In the genomic region with DNA sequence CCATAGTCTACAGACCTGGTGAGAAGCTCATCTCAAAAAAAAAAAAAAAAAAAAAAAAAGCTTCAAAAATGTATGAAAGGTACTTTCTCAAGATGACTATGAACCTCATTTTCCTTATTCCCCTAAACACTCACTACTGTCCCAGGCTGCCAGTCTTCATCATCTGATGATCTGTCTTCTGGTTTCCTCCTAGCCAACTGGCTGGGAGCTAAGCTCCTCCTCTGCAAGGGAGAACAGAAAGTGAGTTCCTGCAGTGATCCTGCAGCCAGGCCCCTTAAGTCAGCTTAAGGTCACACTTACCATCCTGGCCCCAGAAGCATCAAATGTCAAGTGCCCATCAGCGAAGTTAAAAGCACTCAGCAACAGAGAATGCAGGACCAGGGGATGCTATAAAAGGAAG, we compare ENCODE assay signal across 8 mouse cellular contexts. TPM values are rescaled to one million over a fixed set of nuclear protein-coding genes. Genes with fewer than 3 reads are reported as not detected.
DNase-seq lines count a peak whose midpoint lies in the region; ATAC-seq and TF ChIP-seq lines count a peak whose summit lies in the region.

No protein-coding gene starts in this region.

- no peaks in the 10 kb centered on the region for H3K9me3 ChIP-seq in heart, embryonic 16.5 days (replicated peaks; ENCODE audit: control insufficient read depth, low read length)
- H3K9me3 ChIP-seq in embryonic facial prominence, embryonic 10.5 days, result no peaks in the 10 kb centered on the region
- no peaks in the 10 kb centered on the region for H3K9me3 ChIP-seq in intestine, embryonic 15.5 days
- no peaks in the 10 kb centered on the region for H3K9me3 ChIP-seq in midbrain, postnatal 0 days (ENCODE audit: low read length)

- no peak for DNase-seq in heart, adult 9 months (ENCODE audit: low spot score in 2 of 2)
- no peak for DNase-seq in embryonic facial prominence, embryonic 10.5 days (ENCODE audit: low spot score)
- no peak for DNase-seq in midbrain, postnatal 0 days (ENCODE audit: low spot score)
- DNase-seq in urinary bladder, postnatal 14 days (ENCODE audit: low spot score), result no peak
- no peak for DNase-seq in urinary bladder, adult 2 months (ENCODE audit: low spot score)
- DNase-seq in cerebellum, adult 9-10 months, result no peak

- peak overlapping the region; percentile 80 for H3K9ac ChIP-seq in heart, embryonic 16.5 days (ENCODE audit: low read length)
- peak overlapping the region; percentile 55 for H3K9ac ChIP-seq in intestine, embryonic 15.5 days
- H3K9ac ChIP-seq in midbrain, postnatal 0 days (replicated peaks; ENCODE audit: low read length, poor library complexity, severe bottlenecking), result no peak overlapping the region

- H3K4me3 ChIP-seq in heart, embryonic 16.5 days (ENCODE audit: low read length), result peak overlapping the region; percentile 78
- peak overlapping the region; percentile 80 for H3K4me3 ChIP-seq in embryonic facial prominence, embryonic 10.5 days
- peak overlapping the region; percentile 47 for H3K4me3 ChIP-seq in intestine, embryonic 15.5 days (replicated peaks)
- peak overlapping the region; percentile 53 for H3K4me3 ChIP-seq in midbrain, postnatal 0 days (ENCODE audit: low read depth, low read length)

- no peak for ATAC-seq in heart, embryonic 16.5 days (replicated peaks; ENCODE audit: extremely low read depth, insufficient read depth, low FRiP score)
- ATAC-seq in intestine, embryonic 15.5 days, result peak; percentile 9; the same call in 1 of the 2 replicates
- ATAC-seq in midbrain, postnatal 0 days (ENCODE audit: low FRiP score), result no peak

- H3K4me1 ChIP-seq in heart, embryonic 16.5 days (ENCODE audit: control insufficient read depth, insufficient read depth, low read length), result peaks cover 15% of the 10 kb centered on the region
- peaks cover 27% of the 10 kb centered on the region for H3K4me1 ChIP-seq in embryonic facial prominence, embryonic 10.5 days
- peaks cover 8% of the 10 kb centered on the region for H3K4me1 ChIP-seq in intestine, embryonic 15.5 days (replicated peaks)
- H3K4me1 ChIP-seq in midbrain, postnatal 0 days (ENCODE audit: insufficient read depth, low read length), result 0 out of 2 replicates have a peak, but pooled peaks cover 4% of the 10 kb centered on the region

- 0% methylated on average over 1 of the region's 1 CpGs for WGBS in heart, embryonic 16.5 days
- 1% methylated on average over 1 of the region's 1 CpGs for WGBS in embryonic facial prominence, embryonic 10.5 days
- WGBS in intestine, embryonic 15.5 days, result 5% methylated on average over 1 of the region's 1 CpGs
- 3% methylated on average over 1 of the region's 1 CpGs for WGBS in midbrain, postnatal 0 days

- no peak overlapping the region for H3K27ac ChIP-seq in heart, embryonic 16.5 days (ENCODE audit: low read length)
- peak overlapping the region; percentile 82 for H3K27ac ChIP-seq in embryonic facial prominence, embryonic 10.5 days (replicated peaks)
- H3K27ac ChIP-seq in intestine, embryonic 15.5 days, result peak overlapping the region; percentile 6; the same call in 1 of the 2 replicates
- no peak overlapping the region for H3K27ac ChIP-seq in midbrain, postnatal 0 days (ENCODE audit: low read depth, low read length)

- H3K36me3 ChIP-seq in heart, embryonic 16.5 days (ENCODE audit: control insufficient read depth, insufficient read depth), result no peaks in the 10 kb centered on the region
- peaks cover 35% of the 10 kb centered on the region for H3K36me3 ChIP-seq in embryonic facial prominence, embryonic 10.5 days (replicated peaks)
- H3K36me3 ChIP-seq in intestine, embryonic 15.5 days, result no peaks in the 10 kb centered on the region
- H3K36me3 ChIP-seq in midbrain, postnatal 0 days (ENCODE audit: insufficient read depth, low read length), result no peaks in the 10 kb centered on the region

- TF ChIP-seq CTCF in midbrain, postnatal 0 days (IDR thresholded peaks at IDR 0.05), result no peak

- H3K27me3 ChIP-seq in heart, embryonic 16.5 days (ENCODE audit: control insufficient read depth, insufficient read depth, low read length), result no peaks in the 10 kb centered on the region
- H3K27me3 ChIP-seq in embryonic facial prominence, embryonic 10.5 days (replicated peaks; ENCODE audit: low read depth, poor library complexity, severe bottlenecking), result no peaks in the 10 kb centered on the region
- no peaks in the 10 kb centered on the region for H3K27me3 ChIP-seq in intestine, embryonic 15.5 days (replicated peaks)
- no peaks in the 10 kb centered on the region for H3K27me3 ChIP-seq in midbrain, postnatal 0 days (ENCODE audit: insufficient read depth, low read length)

- peak overlapping the region; percentile 82 for H3K4me2 ChIP-seq in heart, embryonic 16.5 days (ENCODE audit: low read depth, low read length)
- peak overlapping the region; percentile 67 for H3K4me2 ChIP-seq in intestine, embryonic 15.5 days (replicated peaks)
- peak overlapping the region; percentile 63 for H3K4me2 ChIP-seq in midbrain, postnatal 0 days (ENCODE audit: low read depth, low read length, poor library complexity, severe bottlenecking)

RNA-seq across cellular contexts. Expression of a gene that starts 0.7 kb away (rescaled TPM):
- 18.5 and 20.2 TPM in 2 replicates for polyA plus RNA-seq in heart, embryonic 16.5 days (2015; fragmentation: Nextera tagmentation; extraction: Ambion mirVana)
- 77.2 and 81.1 TPM in 2 replicates for polyA plus RNA-seq in embryonic facial prominence, embryonic 10.5 days (2016; fragmentation: Nextera tagmentation; extraction: Ambion mirVana)
- 26.7 and 27.1 TPM in 2 replicates for polyA plus RNA-seq in intestine, embryonic 15.5 days (2015; fragmentation: Nextera tagmentation; extraction: Ambion mirVana)
- 1.9 and 3.0 TPM in 2 replicates for total RNA-seq in midbrain, postnatal 0 days (2014; rRNA removed)
- 2.4 and 2.5 TPM in 2 replicates for polyA plus RNA-seq in midbrain, postnatal 0 days (2015; fragmentation: Nextera tagmentation; extraction: Ambion mirVana)
- 1.1 and 1.3 TPM in 2 replicates for polyA plus RNA-seq in urinary bladder, adult 2 months (2012; rRNA removed)

RNA-seq across cellular contexts. Expression of a gene that starts 0.9 kb away (rescaled TPM):
- 60.2 and 68.8 TPM in 2 replicates for polyA plus RNA-seq in heart, embryonic 16.5 days (2015; fragmentation: Nextera tagmentation; extraction: Ambion mirVana)
- polyA plus RNA-seq in embryonic facial prominence, embryonic 10.5 days (2016; fragmentation: Nextera tagmentation; extraction: Ambion mirVana), result 57.6 and 61.4 TPM in 2 replicates
- polyA plus RNA-seq in intestine, embryonic 15.5 days (2015; fragmentation: Nextera tagmentation; extraction: Ambion mirVana), result 45.8 and 48.0 TPM in 2 replicates
- 78.5 and 80.9 TPM in 2 replicates for total RNA-seq in midbrain, postnatal 0 days (2014; rRNA removed)
- 58.1 and 61.9 TPM in 2 replicates for polyA plus RNA-seq in midbrain, postnatal 0 days (2015; fragmentation: Nextera tagmentation; extraction: Ambion mirVana)
- polyA plus RNA-seq in urinary bladder, adult 2 months (2012; rRNA removed), result 62.6 and 72.7 TPM in 2 replicates

RNA-seq across cellular contexts. Expression of a gene that starts 28.4 kb away (rescaled TPM):
- 2.3 and 2.9 TPM in 2 replicates for polyA plus RNA-seq in heart, embryonic 16.5 days (2015; fragmentation: Nextera tagmentation; extraction: Ambion mirVana)
- 1.7 and 2.2 TPM in 2 replicates for polyA plus RNA-seq in embryonic facial prominence, embryonic 10.5 days (2016; fragmentation: Nextera tagmentation; extraction: Ambion mirVana)
- 1.5 and 1.6 TPM in 2 replicates for polyA plus RNA-seq in intestine, embryonic 15.5 days (2015; fragmentation: Nextera tagmentation; extraction: Ambion mirVana)
- total RNA-seq in midbrain, postnatal 0 days (2014; rRNA removed), result 5.2 and 5.6 TPM in 2 replicates
- 2.4 and 2.6 TPM in 2 replicates for polyA plus RNA-seq in midbrain, postnatal 0 days (2015; fragmentation: Nextera tagmentation; extraction: Ambion mirVana)
- 3.9 and 4.5 TPM in 2 replicates for polyA plus RNA-seq in urinary bladder, adult 2 months (2012; rRNA removed)

RNA-seq across cellular contexts. Expression of a gene that starts 44.6 kb away (rescaled TPM):
- 1.9 and 3.2 TPM in 2 replicates for polyA plus RNA-seq in heart, embryonic 16.5 days (2015; fragmentation: Nextera tagmentation; extraction: Ambion mirVana)
- 0.11 and 0.24 TPM in 2 replicates for polyA plus RNA-seq in embryonic facial prominence, embryonic 10.5 days (2016; fragmentation: Nextera tagmentation; extraction: Ambion mirVana)
- 35.7 and 43.6 TPM in 2 replicates for polyA plus RNA-seq in intestine, embryonic 15.5 days (2015; fragmentation: Nextera tagmentation; extraction: Ambion mirVana)
- total RNA-seq in midbrain, postnatal 0 days (2014; rRNA removed), result 0.57 and 0.77 TPM in 2 replicates
- polyA plus RNA-seq in midbrain, postnatal 0 days (2015; fragmentation: Nextera tagmentation; extraction: Ambion mirVana), result 0.26 and 0.31 TPM in 2 replicates
- polyA plus RNA-seq in urinary bladder, adult 2 months (2012; rRNA removed), result 0.62 and 0.83 TPM in 2 replicates

RNA-seq across cellular contexts. Expression of a gene that starts 47.7 kb away (rescaled TPM):
- 53.8 and 55.3 TPM in 2 replicates for polyA plus RNA-seq in heart, embryonic 16.5 days (2015; fragmentation: Nextera tagmentation; extraction: Ambion mirVana)
- 76.2 and 76.9 TPM in 2 replicates for polyA plus RNA-seq in embryonic facial prominence, embryonic 10.5 days (2016; fragmentation: Nextera tagmentation; extraction: Ambion mirVana)
- 70.9 and 71.6 TPM in 2 replicates for polyA plus RNA-seq in intestine, embryonic 15.5 days (2015; fragmentation: Nextera tagmentation; extraction: Ambion mirVana)
- 103 and 129 TPM in 2 replicates for total RNA-seq in midbrain, postnatal 0 days (2014; rRNA removed)
- polyA plus RNA-seq in midbrain, postnatal 0 days (2015; fragmentation: Nextera tagmentation; extraction: Ambion mirVana), result 70.0 and 71.6 TPM in 2 replicates
- polyA plus RNA-seq in urinary bladder, adult 2 months (2012; rRNA removed), result 25.8 and 26.4 TPM in 2 replicates

Comparison
In these comparisons a context has a peak if more than half of its experiments do, and no peak if none do; other contexts are left out.
1. H3K27ac ChIP-seq: peak in embryonic facial prominence, embryonic 10.5 days (single experiment) and intestine, embryonic 15.5 days (single experiment); none in heart, embryonic 16.5 days (single experiment) and midbrain, postnatal 0 days (single experiment).
2. Peak in every context shown above with its lines, with median percentiles within 50 percentile points of each other: H3K4me2 ChIP-seq and H3K4me3 ChIP-seq.